Mouse (Mus musculus) retina, postnatal 1 day (tissue): ENCODE measurements around the gene Sh2b2.

Experiments used
- DNase-seq: peaks from one replicate; pipeline ENCODE4 v3.0.0-alpha.2; 2012

The Sh2b2 gene

DNA sequence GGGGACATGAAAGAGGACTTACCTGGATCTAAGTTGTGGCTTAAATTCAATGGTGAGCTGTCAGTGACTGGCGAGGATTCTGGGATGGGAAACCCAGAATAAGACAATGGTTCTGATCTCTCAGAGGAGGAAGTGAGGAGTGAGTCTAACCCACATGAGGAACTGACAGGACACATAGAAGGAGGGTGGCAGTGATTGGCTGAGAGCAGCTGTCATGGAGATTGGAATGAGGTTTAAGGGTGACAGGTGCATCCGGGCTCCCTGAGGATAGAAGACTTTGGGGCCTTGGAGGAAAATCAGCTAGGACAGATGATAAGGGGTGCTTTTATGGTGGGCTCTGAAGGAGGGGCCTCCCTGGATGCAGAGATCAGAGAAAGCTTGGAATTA is at the start of gene Sh2b2:
Gene Sh2b2, minus strand, starts transcription at position 105 of the 387 bp plus-strand sequence.
- no peak for DNase-seq

DNA sequence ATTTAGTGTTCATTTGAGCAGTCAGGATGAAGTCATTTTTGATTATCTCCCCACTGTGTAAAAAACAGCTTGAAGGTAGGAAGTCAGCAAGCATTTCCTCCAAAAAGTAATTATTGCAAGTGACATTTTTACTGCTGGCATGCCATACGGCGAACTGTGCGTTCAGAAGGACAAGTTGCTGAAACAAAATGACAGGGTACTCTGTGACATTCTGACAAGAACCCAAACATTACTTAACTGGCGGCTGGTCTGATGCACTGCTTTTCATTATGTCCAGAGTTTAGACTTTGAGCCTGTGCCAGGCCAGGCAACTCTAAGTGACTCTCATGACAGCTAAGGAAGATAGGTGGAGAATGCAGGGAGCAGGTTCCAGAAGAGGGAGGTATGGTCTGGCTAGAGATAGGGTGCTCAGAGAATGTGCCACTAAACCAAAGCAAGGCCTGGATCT is 46.6 kb upstream of the Sh2b2 start:
- peak; percentile 43 for DNase-seq

- peak; percentile 16 for DNase-seq
Observed at GRCm38 (mm10) chr5:136292361-136292760, 46.0 kb upstream of the Sh2b2 start.

- no peak for DNase-seq
Observed at GRCm38 (mm10) chr5:136291562-136291961, 45.2 kb upstream of the Sh2b2 start.

DNA sequence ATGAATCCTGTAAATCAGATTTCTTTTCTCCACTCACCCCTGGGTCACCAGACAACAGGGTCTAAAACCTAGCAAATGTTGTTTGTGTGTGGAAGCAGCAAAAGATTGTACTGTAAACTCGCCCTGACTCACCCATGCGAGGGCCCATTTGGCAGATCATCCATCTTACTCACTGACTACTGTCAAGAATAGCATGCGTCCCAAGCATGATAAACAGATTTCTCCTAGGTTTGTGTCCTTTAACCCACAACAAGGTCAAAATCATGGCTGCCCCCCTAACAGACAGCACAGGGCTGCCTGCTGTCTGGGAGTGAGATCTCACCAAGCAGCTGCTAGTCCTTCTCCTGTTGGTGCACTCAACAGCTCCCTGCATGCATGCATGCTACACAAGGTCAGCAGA is 43.4 kb upstream of the Sh2b2 start:
- DNase-seq = no peak

- DNase-seq = no peak
Observed at GRCm38 (mm10) chr5:136288351-136289081, 42.2 kb upstream of the Sh2b2 start.

DNA sequence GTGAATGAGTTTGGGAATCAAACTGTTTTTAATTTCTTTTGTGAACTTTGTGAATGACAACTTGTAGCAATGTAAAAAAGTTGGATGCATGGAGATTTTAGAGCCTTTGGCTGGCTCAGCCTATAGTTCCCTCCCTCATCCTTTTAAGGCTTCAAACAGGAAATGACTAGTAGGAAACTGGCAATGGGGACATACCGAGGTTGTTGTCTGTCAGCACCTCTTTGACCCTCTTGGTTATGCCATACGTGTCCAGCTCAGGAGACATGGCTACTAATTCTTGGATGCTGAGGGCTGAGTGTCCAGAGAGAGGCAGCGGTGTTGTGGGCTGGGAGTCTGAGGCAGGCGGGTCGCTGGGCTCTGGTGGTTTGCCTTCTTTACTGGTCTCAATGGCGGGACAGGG is 40.2 kb upstream of the Sh2b2 start:
- DNase-seq = no peak

GRCm38 (mm10) chr5:136285106-136285505 is 38.8 kb upstream of the Sh2b2 start:
- DNase-seq = no peak

- DNase-seq = peak; percentile 64
Observed at GRCm38 (mm10) chr5:136281351-136281750, 35.0 kb upstream of the Sh2b2 start.

DNA sequence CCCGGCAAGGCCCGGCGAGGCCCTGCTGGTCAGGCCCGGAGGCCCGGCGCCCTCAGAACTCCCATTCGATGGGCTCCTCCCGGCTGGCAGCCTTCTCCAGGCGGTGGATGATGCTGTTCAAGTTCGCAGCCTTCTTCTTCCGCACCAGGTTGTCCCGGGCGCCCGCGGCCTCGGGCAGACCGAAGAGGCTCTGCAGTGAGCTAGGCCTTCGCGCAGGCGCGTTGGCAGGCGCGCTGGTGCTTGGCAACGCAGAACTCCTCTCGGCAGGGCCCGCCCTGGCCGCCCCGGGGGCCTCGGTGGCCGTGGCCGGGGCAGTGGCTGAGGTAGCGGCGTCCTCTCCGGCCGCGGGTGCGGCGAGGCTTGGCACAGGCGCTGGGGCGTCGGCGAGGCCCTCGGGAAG is 28.4 kb upstream of the Sh2b2 start:
- no peak for DNase-seq

- DNase-seq = no peak
Observed at GRCm38 (mm10) chr5:136269937-136270336, 23.6 kb upstream of the Sh2b2 start.

DNA sequence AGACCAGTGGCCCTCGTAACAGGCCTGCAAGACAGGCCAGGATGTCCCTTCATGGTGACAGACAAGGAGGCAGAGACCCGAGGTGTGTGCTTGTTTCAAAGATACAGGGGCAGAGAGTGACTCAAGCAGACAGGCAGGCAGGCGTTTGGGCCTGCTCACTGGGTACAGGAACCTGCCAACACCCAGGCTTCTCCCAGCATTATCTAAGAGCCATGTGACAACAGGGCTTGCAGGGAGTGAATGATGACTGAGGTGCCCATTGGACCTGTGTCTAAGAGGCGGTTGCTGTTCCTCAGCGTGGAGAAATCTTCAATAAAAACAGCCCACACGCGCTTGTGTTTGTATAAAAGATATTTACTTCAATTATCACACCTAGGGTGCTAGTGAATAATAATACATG is 19.7 kb upstream of the Sh2b2 start:
- DNase-seq = no peak

DNA sequence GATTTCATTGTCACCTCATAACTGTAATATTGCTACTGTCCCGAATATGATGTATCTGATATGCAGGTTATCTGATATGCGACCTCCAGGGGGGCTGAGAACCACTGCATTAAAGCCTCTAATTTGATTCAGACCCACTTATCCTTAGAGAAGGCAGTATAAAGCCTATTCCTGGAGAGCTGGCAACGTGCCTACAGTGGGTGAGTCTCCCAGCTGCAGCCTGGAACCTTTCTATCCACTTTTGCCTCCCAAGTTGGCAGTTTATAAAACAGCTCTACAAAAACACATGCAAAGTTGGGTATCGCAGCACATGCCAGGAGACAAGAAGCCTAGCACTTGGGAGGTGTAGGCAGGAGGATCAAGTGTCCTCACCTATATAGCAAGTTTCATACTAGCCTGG is 17.0 kb upstream of the Sh2b2 start:
- DNase-seq = no peak

DNA sequence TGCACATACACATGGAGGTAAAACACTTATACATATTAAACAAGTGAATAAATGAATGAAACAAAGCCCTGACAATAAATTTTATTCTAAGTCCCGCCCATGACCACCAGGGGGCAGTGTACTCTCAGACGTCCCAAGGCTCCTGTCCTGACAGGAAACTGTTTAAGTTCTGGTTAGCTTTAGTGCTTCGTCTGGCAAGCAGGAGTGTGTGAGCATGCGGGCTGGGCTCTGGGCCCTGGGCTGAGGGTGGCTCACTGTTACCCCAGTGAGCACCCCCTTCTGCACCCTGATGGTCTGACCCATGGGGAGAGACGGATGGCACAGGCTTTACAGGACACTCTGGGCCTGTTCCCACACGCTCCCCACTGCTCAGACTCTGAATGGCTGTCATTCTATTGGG is 12.6 kb upstream of the Sh2b2 start:
- peak; percentile 75 for DNase-seq

DNA sequence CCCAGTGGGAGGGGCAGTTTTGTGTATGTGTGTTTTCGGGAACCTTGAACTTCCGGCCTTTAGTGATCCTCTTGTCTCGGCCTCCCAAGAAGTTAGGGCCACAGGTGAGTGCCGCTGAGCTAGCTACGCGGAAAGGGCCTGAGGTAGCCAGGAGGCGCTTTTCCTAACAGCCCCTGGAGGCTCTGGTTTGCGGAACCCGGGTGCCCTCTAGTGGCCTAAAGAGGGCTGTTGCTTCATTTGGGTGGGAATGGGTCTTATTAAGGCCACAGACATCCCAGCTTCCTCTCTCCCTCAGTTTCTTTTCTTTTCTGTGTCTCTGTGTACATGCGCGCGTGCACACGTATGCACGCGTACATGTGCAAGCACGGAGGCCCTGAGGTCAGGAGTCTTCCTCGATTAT is 6.5 kb upstream of the Sh2b2 start:
- DNase-seq = peak; percentile 87

DNA sequence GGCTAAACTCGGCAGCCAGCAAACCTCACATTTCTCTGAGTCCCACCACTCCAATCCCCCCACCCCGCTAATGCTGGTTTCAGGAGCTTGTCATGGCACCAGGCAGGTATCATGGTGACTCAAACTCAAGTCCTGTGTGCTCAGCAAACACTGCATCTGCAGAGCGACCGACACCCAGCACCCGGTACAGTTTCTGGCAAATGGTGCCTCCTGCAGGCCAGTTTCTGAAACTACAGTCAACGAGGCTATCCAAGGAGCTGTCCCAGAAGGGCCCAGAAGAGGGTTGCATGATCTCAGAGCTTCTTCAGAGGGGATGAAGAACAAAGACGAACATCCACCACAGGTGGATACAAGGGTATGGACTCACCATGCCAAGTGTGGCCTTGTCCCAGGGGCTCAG is 4.6 kb upstream of the Sh2b2 start:
- DNase-seq = no peak

DNA sequence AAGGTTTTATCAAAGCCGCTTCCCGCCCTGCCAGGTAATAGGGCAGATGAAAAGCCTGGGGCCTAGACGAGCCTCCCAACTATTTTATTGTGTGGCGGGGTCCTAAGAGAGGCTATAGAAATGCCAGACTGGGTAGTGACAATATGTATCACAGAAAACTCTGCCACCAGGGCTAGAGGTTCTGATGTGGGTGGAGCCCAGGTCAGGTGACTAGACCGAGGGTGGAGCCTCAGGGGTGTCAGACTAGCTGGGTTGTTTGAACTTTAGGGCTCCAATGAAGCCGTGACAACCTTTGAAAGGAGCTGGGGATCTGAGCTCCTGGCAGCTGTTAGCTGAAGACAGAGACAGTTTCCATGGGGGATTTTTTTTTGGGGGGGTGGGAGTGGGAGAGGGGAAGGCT is 2.1 kb upstream of the Sh2b2 start:
- DNase-seq = no peak

GRCm38 (mm10) chr5:136245541-136246451 is 560 bp downstream of the Sh2b2 start:
- no peak for DNase-seq

GRCm38 (mm10) chr5:136244762-136245540 is 1.4 kb downstream of the Sh2b2 start:
- peak; percentile 88 for DNase-seq

GRCm38 (mm10) chr5:136243851-136244761 is 2.2 kb downstream of the Sh2b2 start:
- DNase-seq = peak; percentile 67

GRCm38 (mm10) chr5:136241161-136241560 is 5.2 kb downstream of the Sh2b2 start:
- no peak for DNase-seq

DNA sequence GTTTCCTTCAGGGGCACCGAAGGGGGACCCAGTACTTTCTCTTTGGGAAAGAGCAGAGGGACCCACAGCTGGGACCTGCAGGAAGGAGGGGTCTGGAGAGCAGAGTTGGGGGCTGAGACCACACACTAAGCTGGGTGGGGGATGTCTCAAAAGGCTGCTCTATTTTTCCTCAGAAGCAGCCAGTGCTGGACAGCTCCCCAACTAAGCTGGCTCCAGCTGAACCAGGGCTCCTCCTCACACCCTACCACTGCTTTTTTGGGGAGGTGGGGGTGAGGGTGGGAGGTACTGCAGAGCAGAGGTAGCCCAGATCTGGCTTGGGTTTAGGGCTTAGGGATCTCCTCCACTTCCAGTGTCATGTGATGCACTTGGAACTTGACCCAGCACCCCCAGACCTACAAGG is 6.0 kb downstream of the Sh2b2 start:
- no peak for DNase-seq
